In the genomic region with DNA sequence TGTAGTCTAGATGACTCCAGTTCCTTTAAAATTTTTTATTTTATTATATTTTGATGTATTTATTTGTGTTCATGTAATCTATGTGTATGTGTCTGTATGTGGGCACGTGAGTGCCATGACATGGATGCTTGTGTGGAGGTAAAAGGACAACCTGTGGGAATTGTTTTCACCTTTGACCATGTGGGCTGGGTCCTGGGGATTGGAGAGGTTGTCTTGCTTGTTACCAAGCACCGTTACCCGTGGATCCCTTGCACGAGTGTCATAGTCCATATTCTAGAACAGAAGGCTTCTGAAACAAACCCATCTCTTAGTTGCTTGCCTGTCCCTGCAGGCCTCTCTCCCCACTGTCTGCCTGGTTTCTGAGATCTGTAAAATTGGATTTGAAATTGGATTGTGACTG, we compare ENCODE assay signal across 18 mouse cellular contexts. TPM values are rescaled to one million over a fixed set of nuclear protein-coding genes. Genes with fewer than 3 reads are reported as not detected.
"Had no signal": no experiment of that assay in that cellular context is flagged by ENCODE, and none has a peak within 500 bp of the region (broad histone marks: within the 10 kb centered on the region; RNA-seq: fewer than 3 reads in every experiment).

No protein-coding gene starts in this region.

- H3K9ac ChIP-seq: lung, embryonic 15.5 days; midbrain, embryonic 13.5 days; midbrain, embryonic 15.5 days; neural tube, embryonic 12.5 days; stomach, embryonic 15.5 days had no signal

- H3K9me3 ChIP-seq: lung, embryonic 15.5 days; megakaryocyte, embryonic 14.5 days; midbrain, embryonic 13.5 days; midbrain, embryonic 15.5 days; neural tube, embryonic 12.5 days; stomach, embryonic 15.5 days had no signal

- H3K27ac ChIP-seq: lung, embryonic 15.5 days; macrophage; midbrain, embryonic 13.5 days; midbrain, embryonic 15.5 days; neural tube, embryonic 12.5 days; stomach, embryonic 15.5 days; stomach, postnatal 0 days had no signal

- DNase-seq: lung, adult 2 months; lung, postnatal 14 days; lung, postnatal 36 days; right cerebral cortex, postnatal 14 days; thymus, adult 2 months; thymus, postnatal 25 days; thymus, postnatal 4 days had no signal

- H3K4me3 ChIP-seq: lung, embryonic 15.5 days; megakaryocyte, embryonic 14.5 days; midbrain, embryonic 13.5 days; midbrain, embryonic 15.5 days; neural tube, embryonic 12.5 days; stomach, embryonic 15.5 days had no signal

- ATAC-seq: lung, postnatal 0 days; midbrain, embryonic 13.5 days; midbrain, embryonic 15.5 days had no signal

- H3K36me3 ChIP-seq: lung, embryonic 15.5 days; midbrain, embryonic 13.5 days; midbrain, embryonic 15.5 days; neural tube, embryonic 12.5 days; stomach, embryonic 15.5 days had no signal

- H3K4me2 ChIP-seq: lung, embryonic 15.5 days; midbrain, embryonic 11.5 days; midbrain, embryonic 13.5 days; midbrain, embryonic 15.5 days; neural tube, embryonic 12.5 days; stomach, embryonic 15.5 days had no signal

- H3K4me1 ChIP-seq: lung, embryonic 15.5 days; midbrain, embryonic 13.5 days; midbrain, embryonic 15.5 days; neural tube, embryonic 12.5 days; stomach, embryonic 15.5 days had no signal

- H3K27me3 ChIP-seq: lung, embryonic 15.5 days; megakaryocyte, embryonic 14.5 days; midbrain, embryonic 13.5 days; midbrain, embryonic 15.5 days; neural tube, embryonic 12.5 days; stomach, embryonic 15.5 days had no signal

RNA-seq across cellular contexts. Expression of gene Erich6, which starts 23.6 kb away (rescaled TPM):
- polyA plus RNA-seq: lung, embryonic 15.5 days; lung, postnatal 0 days; macrophage; spleen, adult 2 months; stomach, embryonic 15.5 days; thymus, adult 2 months had no signal
